Mouse (Mus musculus) ES-E14 (cell line): ENCODE data around the gene Arhgap35. TPM values are rescaled to one million over a fixed set of nuclear protein-coding genes. Genes with fewer than 3 reads are reported as not detected.
"Not testable (repeated sequence)": the region's sequence is repeated elsewhere in the genome, so short reads cannot be mapped to it uniquely, and the experiment has no call there.

ENCODE experiments used
- DNase-seq: peaks from one replicate; pipeline ENCODE4 v3.0.0-alpha.2; 2013; ENCODE audit warnings: low read depth, low spot score
- H3K27ac ChIP-seq: 2 replicates; pipeline ENCODE4 v1.5.1; 2012; ENCODE audit warnings: low read depth, mild to moderate bottlenecking, low read length, moderate library complexity, mixed read lengths; ENCODE audit not compliant: poor library complexity, insufficient read depth, severe bottlenecking
- H3K36me3 ChIP-seq: 2 replicates; pipeline ENCODE4 v1.6.1; 2012; ENCODE audit warnings: mild to moderate bottlenecking, low read length, moderate library complexity, mixed read lengths; ENCODE audit not compliant: control insufficient read depth, poor library complexity, insufficient read depth, severe bottlenecking
- H3K4me1 ChIP-seq, 2 experiments: fragments of 150-350 bp in 1 of 2; sonication (generic) in 1 of 2; 2 replicates each; pipeline ENCODE4 v1.6.1; 2012; ENCODE audit warnings: low read length in 2 of 2, mild to moderate bottlenecking in 1 of 2, mixed read lengths in 1 of 2; ENCODE audit not compliant: control insufficient read depth in 2 of 2, insufficient read depth in 2 of 2, poor library complexity in 1 of 2
- H3K4me3 ChIP-seq, 2 experiments: fragments of 150-350 bp in 1 of 2; sonication (generic) in 1 of 2; 2 replicates each; pipeline ENCODE4 v1.5.1; 2012; ENCODE audit warnings: low read length in 2 of 2, low read depth in 1 of 2, mild to moderate bottlenecking in 1 of 2, mixed read lengths in 1 of 2; ENCODE audit not compliant: insufficient read depth in 1 of 2, poor library complexity in 1 of 2, severe bottlenecking in 1 of 2
- H3K9ac ChIP-seq: 2 replicates; pipeline ENCODE4 v1.6.1; 2012; ENCODE audit warnings: low read depth, mild to moderate bottlenecking, low read length, mixed read lengths; ENCODE audit not compliant: poor library complexity, insufficient read depth, severe bottlenecking
- H3K9me3 ChIP-seq: fragments of 150-350 bp; sonication (generic); 2 replicates; pipeline ENCODE4 v1.6.1; 2012; ENCODE audit warnings: low read depth, mild to moderate bottlenecking, low read length; ENCODE audit not compliant: control insufficient read depth, insufficient read depth
- CHD2 ChIP-seq: IDR thresholded peaks from 2 replicates; pipeline ENCODE4 v1.6.1; 2014; ENCODE audit warnings: mild to moderate bottlenecking, low read depth, low read length, inconsistent platforms
- HCFC1 ChIP-seq: IDR thresholded peaks from 2 replicates; pipeline ENCODE4 v1.6.1; 2012; ENCODE audit warnings: low read length, inconsistent platforms, borderline replicate concordance; ENCODE audit not compliant: insufficient read depth
- MAFK ChIP-seq: IDR thresholded peaks from 2 replicates; pipeline ENCODE4 v1.6.1; 2014; ENCODE audit warnings: mild to moderate bottlenecking, low read depth, low read length, inconsistent platforms; ENCODE audit not compliant: insufficient read depth
- ZC3H11A ChIP-seq: IDR thresholded peaks from 2 replicates; pipeline ENCODE4 v1.6.1; 2012; ENCODE audit warnings: low read depth, mild to moderate bottlenecking, inconsistent platforms, low read length, borderline replicate concordance
- ZNF384 ChIP-seq: IDR thresholded peaks from 2 replicates; pipeline ENCODE4 v1.6.1; 2012; ENCODE audit warnings: low read depth, low read length, inconsistent platforms
- in situ Hi-C, 2 experiments: fragments of 600-800 bp; cut with MboI; formaldehyde crosslinking; loops; one replicate each; pipeline ENCODE4 v1.15.1; 2025; ENCODE audit warnings: low sequenced_read_pairs in 2 of 2, inconsistent platforms in 1 of 2; ENCODE audit not compliant: unreplicated experiment in 2 of 2
- total RNA-seq: library from RNA; depleted of rRNA; stranded (reverse); fragments of 300-350 nt; gene quantifications from 2 replicates; pipeline ENCODE4 v1.2.3, GENCODE M21; 2012

Gene Arhgap35
- total RNA-seq, 1 experiment: 46.6 TPM

GRCm38 (mm10) chr7:16610345-16610744, 4.4 kb downstream of the Arhgap35 start:
- H3K36me3 ChIP-seq: no peaks in the 10 kb centered on the region
- no peak for DNase-seq

GRCm38 (mm10) chr7:16608961-16609360, 5.8 kb downstream of the Arhgap35 start:
- no peaks in the 10 kb centered on the region for H3K36me3 ChIP-seq
- TF ChIP-seq CHD2 (no peak), HCFC1 (no peak)

More at GRCm38 (mm10) chr7:16610345-16610744, 4.4 kb downstream of the Arhgap35 start:
- no peak overlapping the region for H3K27ac ChIP-seq
- peaks cover 3 to 13% of the 10 kb centered on the region in 2 experiments for H3K4me1 ChIP-seq
- H3K9ac ChIP-seq: no peak overlapping the region
- in situ Hi-C loops: no loop called here
- H3K9me3 ChIP-seq: no peaks in the 10 kb centered on the region
- TF ChIP-seq ZNF384 (no peak), HCFC1 (no peak), ZC3H11A (no peak), MAFK (no peak), CHD2 (no peak)
- no peak overlapping the region for H3K4me3 ChIP-seq

GRCm38 (mm10) chr7:16608046-16608445, 6.7 kb downstream of the Arhgap35 start:
- TF ChIP-seq ZNF384: no peak
- TF ChIP-seq HCFC1: no peak
- TF ChIP-seq ZC3H11A: no peak
- TF ChIP-seq CHD2: no peak
- TF ChIP-seq MAFK: no peak
- Histone ChIP-seq H3K4me1 (peaks cover 2 to 8% of the 10 kb centered on the region in 2 experiments), H3K27ac (no peak overlapping the region), H3K9me3 (no peaks in the 10 kb centered on the region), H3K4me3 (no peak overlapping the region), H3K36me3 (no peaks in the 10 kb centered on the region), H3K9ac (no peak overlapping the region)
- in situ Hi-C loops: no loop called here
- no peak for DNase-seq

More at GRCm38 (mm10) chr7:16608961-16609360, 5.8 kb downstream of the Arhgap35 start:
- H3K4me3 ChIP-seq: no peak overlapping the region
- no peak overlapping the region for H3K9ac ChIP-seq
- in situ Hi-C loops: no loop called here
- no peak overlapping the region for H3K27ac ChIP-seq
- no peaks in the 10 kb centered on the region for H3K9me3 ChIP-seq
- DNase-seq: no peak
- H3K4me1 ChIP-seq: peaks cover 3 to 13% of the 10 kb centered on the region in 2 experiments

GRCm38 (mm10) chr7:16606808-16607207, 8.0 kb downstream of the Arhgap35 start:
- H3K36me3 ChIP-seq, H3K4me1 ChIP-seq, in situ Hi-C loops, H3K9ac ChIP-seq, DNase-seq, H3K27ac ChIP-seq, H3K9me3 ChIP-seq, H3K4me3 ChIP-seq: not testable (repeated sequence)
- TF ChIP-seq ZNF384: peak; percentile 68

- no peaks in the 10 kb centered on the region for H3K36me3 ChIP-seq
- peaks cover 0 to 4% of the 10 kb centered on the region in 2 experiments; a peak in 2 of 4 replicates for H3K4me1 ChIP-seq
- no peak for DNase-seq
- in situ Hi-C loops: no loop called here
- no peak overlapping the region for H3K9ac ChIP-seq
- no peak overlapping the region for H3K27ac ChIP-seq
- no peak overlapping the region for H3K4me3 ChIP-seq
- H3K9me3 ChIP-seq: no peaks in the 10 kb centered on the region
- TF ChIP-seq ZNF384: no peak
- no peak for TF ChIP-seq HCFC1
- TF ChIP-seq MAFK: no peak
- no peak for TF ChIP-seq CHD2
- no peak for TF ChIP-seq ZC3H11A
Observed at GRCm38 (mm10) chr7:16604141-16604540, 10.7 kb downstream of the Arhgap35 start.
